Mouse (Mus musculus): ENCODE measurements around the gene Nbea. TPM values are rescaled to one million over a fixed set of nuclear protein-coding genes. Genes with fewer than 3 reads are reported as not detected.
A peak's percentile ranks its signal among the peaks of the same experiment; 100 is the strongest.

The Nbea gene
- 10 to 100 TPM; 22.4 to 26.2 TPM for total RNA-seq (2021)
- long read RNA-seq, experiment 1, partial matches to known transcripts, result 5 of 7 reads
- long read RNA-seq, experiment 1, other reads (novel, unspliced or antisense), result 2 of 7 reads
- long read RNA-seq, experiment 2, partial matches to known transcripts, result 2 of 3 reads
- long read RNA-seq, experiment 2, other reads (novel, unspliced or antisense), result 1 of 3 reads

DNA sequence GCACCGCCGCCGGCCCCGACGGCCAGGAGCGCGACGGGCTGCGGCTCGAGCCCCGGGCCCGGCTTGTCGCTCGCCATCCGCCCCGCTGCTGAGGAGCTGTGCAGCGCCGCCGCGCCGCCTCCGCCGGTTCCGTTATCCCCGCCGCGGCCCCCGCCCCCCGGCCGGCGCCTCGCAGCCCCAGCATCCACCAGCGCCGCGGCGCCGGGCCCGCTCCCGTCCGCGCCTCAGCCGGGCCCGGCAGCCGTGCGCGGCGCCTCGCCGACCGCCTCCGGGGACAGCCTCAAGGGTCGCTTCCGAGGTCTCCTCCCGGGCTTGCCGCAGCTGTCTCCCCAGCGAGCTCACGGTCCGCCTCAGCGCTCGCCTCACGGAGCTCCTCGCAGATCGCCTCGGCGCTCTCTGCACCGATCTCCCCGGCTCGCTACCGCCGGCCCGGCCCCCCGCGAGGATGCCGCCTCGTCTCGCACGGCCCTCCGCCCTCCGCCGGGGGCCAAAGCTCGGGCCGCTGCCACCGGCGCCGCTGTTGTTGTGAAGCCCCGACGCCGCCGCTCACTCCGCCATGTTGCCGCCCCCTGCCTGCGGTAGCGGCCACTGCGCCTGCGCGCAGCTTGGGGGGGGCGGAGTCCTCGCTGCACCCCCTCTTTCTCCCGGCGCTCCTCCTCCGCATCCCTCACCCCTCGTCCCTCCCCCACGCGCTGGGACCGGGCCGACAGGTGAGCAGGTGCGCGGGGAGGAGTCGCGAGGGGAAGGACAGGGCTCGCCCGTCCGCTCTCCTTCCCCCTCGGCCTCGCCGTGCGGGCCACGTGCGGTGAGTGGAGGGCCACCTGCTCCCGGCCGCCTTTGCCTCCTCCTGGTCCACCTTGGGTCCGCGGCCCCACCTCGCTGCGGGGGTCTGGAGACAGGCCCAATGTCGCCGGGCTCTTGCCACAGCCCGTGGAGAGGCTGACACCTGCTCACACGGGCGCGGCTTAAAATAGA, at the start of gene Nbea:
Nbea (minus strand) TSS at position 543 of the 975 bp plus-strand sequence.
- DNase-seq, result peak; percentile 92 to 94

- DNase-seq, result no peak
Measured at GRCm38 (mm10) chr3:56229283-56229682, 45.8 kb upstream of the Nbea start.

GRCm38 (mm10) chr3:56215989-56216388, 32.5 kb upstream of the Nbea start:
- DNase-seq, result no peak

DNA sequence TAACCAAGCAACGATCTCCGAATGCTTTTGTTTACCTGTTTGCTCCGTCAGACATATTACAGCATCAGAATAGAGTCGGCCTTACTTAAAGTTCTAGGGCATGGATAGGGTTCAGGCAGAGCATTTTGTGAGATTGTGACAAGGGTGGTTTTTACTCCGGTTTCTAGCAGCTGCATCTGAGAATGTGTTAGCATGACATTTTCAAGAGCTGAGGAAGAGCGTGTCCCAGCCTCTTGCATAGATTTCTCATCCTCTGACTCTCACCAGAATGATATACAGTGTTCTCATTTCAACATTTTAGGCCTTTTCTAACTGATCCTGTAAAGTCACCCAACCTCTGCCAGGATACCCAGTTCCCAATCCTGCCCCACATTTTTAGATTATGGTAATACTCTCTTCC, 20.5 kb upstream of the Nbea start:
- DNase-seq, result no peak

- no peak for DNase-seq
Measured at GRCm38 (mm10) chr3:56188238-56188637, 4.7 kb upstream of the Nbea start.

- DNase-seq, result peak in 1 of 2 experiments; percentile 9
Measured at GRCm38 (mm10) chr3:56187131-56187779, 3.8 kb upstream of the Nbea start.

GRCm38 (mm10) chr3:56182371-56183158, 936 bp downstream of the Nbea start:
- DNase-seq, result peak; percentile 30 to 57

- no peak for DNase-seq
Measured at GRCm38 (mm10) chr3:56181991-56182370, 1.5 kb downstream of the Nbea start.

DNA sequence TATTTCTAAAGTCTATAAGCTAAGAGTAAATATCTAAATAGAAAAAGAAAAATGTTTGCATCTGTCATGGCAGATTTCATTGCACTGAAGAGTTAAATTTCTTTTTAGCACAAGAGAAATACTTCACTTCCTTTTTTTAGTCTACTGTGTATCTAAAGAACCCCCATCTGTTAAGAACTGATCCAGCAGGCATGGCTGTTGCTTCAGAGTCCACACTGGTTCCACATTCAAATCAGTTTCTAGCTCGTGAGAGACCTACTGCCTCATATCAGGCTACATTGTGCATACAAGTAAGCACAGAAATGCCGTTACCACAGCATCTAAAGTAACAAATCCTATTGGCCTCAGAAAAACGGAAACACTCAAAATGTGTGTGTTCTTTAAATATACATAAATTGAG, 2.5 kb downstream of the Nbea start:
- DNase-seq, result no peak

- no peak for DNase-seq
Measured at GRCm38 (mm10) chr3:56157864-56158263, 25.6 kb downstream of the Nbea start.

- no peak for DNase-seq
Measured at GRCm38 (mm10) chr3:56126674-56127073, 56.8 kb downstream of the Nbea start.

- no peak for DNase-seq
Measured at GRCm38 (mm10) chr3:56116647-56117046, 66.9 kb downstream of the Nbea start.

DNA sequence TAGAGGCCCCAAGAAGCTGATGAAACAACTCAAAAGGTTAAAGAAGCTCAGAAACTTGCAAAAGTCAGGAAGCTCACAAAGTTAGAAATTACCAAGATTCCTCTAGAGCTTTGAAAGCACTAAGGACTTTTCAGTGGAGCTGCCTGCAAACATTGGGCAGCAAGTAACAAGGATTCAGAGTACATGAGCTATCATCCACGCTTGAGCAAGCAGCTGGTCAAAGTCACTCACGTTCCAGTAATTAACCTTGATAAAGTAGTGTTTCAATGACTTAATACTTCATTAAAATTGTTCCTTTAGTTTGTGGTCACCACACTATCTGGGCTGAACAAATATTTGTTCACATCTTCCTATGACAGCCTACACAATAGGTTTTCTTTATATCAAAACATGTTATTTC, 75.4 kb downstream of the Nbea start:
- no peak for DNase-seq

GRCm38 (mm10) chr3:56097105-56097504, 86.4 kb downstream of the Nbea start:
- DNase-seq, result no peak

GRCm38 (mm10) chr3:56079015-56079612, 104.4 kb downstream of the Nbea start:
- DNase-seq, result peak in 1 of 2 experiments; percentile 31

DNA sequence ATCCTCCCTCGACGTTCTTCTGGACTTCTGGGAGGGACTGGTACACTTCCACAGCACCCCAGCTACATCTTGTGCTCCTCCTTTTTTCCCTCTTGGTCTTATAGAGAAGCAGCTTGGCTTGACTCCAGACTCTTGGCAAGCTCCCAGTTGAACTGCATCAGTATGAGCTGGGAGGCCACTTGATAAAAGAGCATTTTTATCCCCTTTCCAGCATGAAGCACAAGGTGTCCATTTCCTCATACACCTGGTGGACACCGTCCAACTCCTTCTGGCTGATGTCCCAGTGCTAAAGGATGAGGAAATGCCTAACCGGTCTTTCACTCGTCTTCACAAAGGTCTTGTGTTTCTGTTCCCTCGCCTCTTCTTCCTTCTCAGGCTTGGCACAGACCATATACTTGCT, 115.7 kb downstream of the Nbea start:
- DNase-seq, result peak; percentile 8 to 35

DNA sequence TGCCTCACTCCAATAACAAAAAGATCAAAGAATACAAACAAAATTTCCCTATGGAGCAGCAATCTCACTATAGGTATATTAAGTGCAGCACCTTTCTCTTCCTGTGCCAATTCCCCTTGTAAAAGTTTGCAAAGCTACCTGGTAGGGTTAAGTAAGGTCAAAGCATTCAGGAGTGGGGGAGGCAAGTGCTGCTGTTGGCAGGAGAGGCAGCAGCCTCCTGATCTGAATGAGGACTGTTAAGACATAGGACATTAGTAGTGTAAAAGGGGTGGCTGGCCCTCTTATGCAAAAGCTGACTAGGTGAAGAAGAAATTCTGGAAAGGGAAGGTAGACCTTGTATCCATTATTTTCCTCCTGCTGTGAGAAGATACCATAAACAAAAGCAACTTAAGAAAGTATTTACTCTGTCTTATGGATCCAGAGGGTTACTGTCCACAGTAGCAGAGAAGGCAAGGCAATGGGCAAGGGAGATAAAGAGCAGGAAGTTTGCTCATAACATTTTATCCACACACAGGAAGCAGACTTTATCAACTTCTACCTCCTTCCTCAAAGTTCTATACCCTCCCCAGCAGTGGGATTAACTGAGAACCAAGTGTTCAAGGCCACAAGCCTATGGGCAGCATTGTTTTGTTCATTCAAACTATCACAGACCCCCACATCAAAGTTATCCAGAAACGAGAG, 117.0 kb downstream of the Nbea start:
- DNase-seq, result no peak

GRCm38 (mm10) chr3:56065234-56065633, 118.3 kb downstream of the Nbea start:
- DNase-seq, result no peak

- peak; percentile 2 to 11 for DNase-seq
Measured at GRCm38 (mm10) chr3:56045659-56046336, 137.7 kb downstream of the Nbea start.

- DNase-seq, result no peak
Measured at GRCm38 (mm10) chr3:56043091-56043490, 140.4 kb downstream of the Nbea start.

All from adrenal gland, postnatal 36 days (tissue).